Mouse (Mus musculus): ENCODE measurements around the gene Pank4. TPM values are rescaled to one million over a fixed set of nuclear protein-coding genes. Genes with fewer than 3 reads are reported as not detected.

The Pank4 gene
- total RNA-seq, 2 experiments from 2014 or later, result 34.9 to 37.1 TPM

DNA sequence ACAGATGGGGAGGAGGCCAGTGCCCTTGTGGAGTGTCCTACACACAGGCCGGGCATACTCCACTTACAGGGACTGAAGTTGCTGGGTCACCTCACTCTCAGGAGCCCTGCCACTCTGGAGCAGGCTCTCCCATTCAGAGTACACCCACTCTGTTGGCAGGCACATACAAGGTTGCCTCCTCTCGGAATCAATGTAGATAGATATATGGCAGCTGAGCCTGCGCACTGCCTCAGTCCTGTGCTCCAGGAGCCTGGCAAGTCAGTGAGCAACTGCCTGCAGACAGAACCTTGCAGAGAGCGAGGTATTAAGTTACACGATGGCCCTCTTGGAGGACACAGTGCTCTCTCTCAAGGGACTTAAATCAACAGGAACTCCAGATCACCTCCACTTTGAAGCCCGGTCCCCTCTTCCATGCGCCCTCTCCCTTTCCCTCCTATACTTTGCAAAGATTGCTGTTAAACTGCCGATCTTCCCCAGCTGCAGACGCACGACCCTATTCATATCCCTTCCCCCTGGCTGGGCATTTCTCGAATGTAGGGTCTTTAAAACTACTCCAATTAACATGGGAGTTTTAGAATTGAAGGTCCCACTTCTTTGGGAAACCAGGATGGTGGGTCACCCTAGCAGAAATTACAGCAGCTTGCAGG is 610 bp upstream of the Pank4 start:
- no peak for DNase-seq (ENCODE audit: extremely low spot score in 1 of 2, low spot score in 1 of 2)

DNA sequence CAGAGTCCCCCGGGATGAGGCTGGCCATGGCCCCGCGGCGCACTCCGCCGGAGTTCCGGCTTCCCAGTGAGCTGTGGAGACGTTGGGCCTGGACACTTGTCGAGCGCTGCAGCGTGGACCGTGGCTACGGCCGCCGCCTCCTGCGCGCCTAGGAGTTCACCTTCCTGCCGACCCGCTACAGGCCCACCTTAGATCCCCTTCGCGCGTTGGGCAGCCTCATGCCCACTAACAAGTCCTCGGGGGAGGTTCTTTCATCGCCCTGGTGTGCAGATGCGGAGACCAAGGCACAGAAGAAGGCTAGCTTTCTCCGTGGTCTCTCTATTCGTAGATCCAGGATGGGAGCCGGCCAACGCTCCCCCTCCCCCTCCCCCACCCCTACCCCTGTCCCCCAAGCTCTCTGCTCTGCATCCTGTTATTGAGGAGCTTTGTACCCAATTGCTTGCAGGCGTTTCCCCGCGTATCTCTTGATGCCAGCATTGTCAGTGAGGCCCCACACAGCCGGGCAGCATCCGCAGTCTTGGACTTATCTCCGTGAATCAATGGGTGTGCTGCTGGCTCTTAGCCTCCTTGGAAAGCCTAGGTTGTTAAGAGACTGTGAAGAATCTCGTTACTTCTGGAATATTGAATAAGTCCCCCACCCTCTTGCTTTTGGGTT is 785 bp downstream of the Pank4 start:
- peak in 1 of 2 experiments; percentile 40 for DNase-seq (ENCODE audit: extremely low spot score in 1 of 2, low spot score in 1 of 2)

- no peak for DNase-seq (ENCODE audit: extremely low spot score in 1 of 2, low spot score in 1 of 2)
Measured at GRCm38 (mm10) chr4:154965856-154966255, 1.9 kb downstream of the Pank4 start.

GRCm38 (mm10) chr4:154967173-154967572 is 3.2 kb downstream of the Pank4 start:
- peak in 1 of 2 experiments; percentile 70 for DNase-seq (ENCODE audit: extremely low spot score in 1 of 2, low spot score in 1 of 2)

- no peak for DNase-seq (ENCODE audit: extremely low spot score in 1 of 2, low spot score in 1 of 2)
Measured at GRCm38 (mm10) chr4:154972546-154972945, 8.6 kb downstream of the Pank4 start.

DNA sequence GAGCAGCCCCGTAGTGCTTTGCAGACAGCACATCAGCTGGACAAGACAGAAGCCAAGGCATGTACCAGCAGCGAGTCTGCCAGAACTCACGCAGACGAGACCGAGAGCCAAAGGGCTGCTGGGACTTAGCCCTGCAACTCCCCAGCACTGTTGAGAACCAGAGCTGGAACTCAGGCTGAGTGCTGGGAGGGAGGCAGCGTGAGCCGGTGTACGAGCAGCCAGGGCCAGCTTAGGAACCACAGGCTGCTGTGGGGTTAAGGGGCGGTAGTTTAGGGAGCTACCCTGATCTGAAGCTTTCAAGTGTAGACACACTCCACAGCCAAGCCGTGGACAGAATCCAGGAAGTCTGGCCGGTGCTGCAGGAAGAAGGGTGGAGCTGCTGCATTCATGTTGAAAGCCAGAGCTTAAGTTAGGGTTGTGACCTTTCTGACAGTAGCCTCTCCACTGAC is 10.3 kb downstream of the Pank4 start:
- DNase-seq (ENCODE audit: extremely low spot score in 1 of 2, low spot score in 1 of 2), result no peak

DNA sequence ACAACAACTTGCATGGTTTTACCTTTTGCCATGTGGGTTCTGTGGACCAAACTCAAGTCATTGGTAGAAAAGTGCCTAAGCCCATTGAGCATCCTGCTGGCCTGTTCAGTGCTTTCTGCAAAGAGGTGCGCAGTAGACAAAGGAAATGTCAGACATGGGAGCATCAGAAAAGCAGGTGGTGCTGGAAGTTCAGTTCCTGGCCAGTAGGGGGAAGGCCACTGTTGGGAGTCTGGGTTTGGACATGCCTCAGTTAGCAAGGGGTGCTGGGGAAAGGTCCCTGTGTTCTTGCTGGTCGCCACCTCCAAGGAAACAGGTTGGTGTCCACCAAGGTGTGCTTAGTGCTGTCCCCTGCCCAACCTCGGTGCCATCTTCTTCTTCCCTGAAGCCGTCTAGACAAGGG is 16.2 kb downstream of the Pank4 start:
- no peak for DNase-seq (ENCODE audit: extremely low spot score in 1 of 2, low spot score in 1 of 2)

DNA sequence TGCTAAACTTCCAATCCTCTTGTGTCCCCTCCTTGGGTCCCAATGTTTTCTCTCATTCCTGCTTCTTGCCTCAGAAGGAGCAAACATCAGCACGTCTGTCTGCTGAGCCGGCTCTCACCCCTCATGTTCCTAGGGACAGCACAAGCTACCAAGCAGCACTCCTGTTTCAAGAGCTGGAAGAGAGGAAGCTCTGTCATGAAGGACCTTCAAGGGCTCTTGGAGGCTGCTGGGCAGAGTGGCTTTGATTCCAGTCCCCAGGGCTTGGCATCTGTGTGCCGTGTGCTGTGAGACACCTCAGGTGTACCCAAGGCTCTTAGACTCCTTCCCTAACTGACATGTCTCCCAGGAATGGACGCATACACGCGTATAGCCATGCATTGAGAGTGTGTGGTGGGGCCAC is 17.2 kb downstream of the Pank4 start:
- DNase-seq (ENCODE audit: extremely low spot score in 1 of 2, low spot score in 1 of 2), result no peak

DNA sequence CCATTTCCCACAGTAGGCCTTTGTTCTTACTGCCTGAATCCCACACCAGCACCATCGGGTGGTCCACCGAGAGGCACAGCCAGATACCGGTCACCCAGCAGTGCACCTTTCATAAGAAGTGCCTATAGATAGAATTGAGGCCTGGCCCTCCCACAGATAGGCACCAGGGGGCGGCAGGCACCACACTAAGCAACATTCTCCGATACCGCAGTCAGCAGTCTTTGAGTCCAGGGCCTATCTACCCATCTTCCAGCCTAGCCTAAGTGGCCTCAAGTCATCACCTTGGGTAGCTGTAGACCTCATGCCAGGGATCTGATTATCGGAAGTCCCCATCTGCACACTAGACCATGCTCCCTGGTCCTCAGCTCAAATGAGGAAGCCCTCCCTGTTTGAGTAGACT is 17.6 kb downstream of the Pank4 start:
- DNase-seq (ENCODE audit: extremely low spot score in 1 of 2, low spot score in 1 of 2), result peak; percentile 59 to 74

- DNase-seq (ENCODE audit: extremely low spot score in 1 of 2, low spot score in 1 of 2), result no peak
Measured at GRCm38 (mm10) chr4:154982247-154983120, 18.6 kb downstream of the Pank4 start.

DNA sequence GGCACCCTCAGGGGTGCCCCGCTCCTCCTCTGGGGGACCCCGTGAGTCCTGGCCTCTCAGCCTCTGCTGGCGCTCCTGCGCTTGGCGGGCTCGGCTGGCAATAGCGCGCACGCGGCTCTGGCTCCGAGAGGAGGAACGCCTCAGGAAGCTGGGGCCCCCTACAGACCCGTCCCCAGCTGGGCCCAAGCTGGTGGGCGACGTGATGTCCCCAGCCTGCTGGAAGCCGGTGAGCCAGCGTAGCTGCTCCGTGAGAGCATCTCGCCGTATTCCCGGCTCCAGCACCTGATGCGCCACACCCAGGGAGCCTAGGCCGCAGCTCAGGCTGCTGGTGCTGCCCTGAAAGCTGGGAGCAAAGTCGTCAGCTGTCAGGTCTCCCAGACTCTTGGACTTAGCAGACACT is 19.8 kb downstream of the Pank4 start:
- DNase-seq (ENCODE audit: extremely low spot score in 1 of 2, low spot score in 1 of 2), result no peak

DNA sequence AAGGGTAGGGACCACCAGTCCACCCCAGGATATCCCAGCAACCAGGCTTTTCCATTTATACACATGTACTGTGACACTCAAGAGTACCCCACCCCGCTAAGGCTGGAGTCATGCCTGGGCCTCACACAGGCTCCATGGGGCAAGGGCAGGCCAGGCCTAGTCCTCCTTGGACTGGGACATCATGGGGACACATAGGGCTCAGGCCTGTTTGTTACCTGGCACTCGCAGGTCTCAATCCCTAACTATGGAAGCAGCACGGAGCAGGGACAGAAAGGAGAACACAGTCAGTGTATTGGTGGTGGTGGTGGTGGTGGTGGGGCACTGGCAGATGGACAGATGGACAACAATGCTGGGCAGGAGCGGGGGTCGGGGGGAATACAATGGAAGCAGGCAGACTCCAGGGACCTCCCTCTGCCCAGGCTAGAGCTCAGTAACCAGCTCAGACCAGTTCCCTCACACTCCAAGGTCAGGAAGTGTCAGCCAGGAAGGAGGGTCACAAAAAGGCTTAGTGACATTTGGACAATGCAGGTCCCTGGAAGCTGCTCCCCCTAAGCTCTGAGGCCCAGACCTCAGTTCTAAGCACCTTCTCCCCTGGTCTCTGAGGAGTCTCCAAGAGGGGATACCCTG is 21.3 kb downstream of the Pank4 start:
- DNase-seq (ENCODE audit: extremely low spot score in 1 of 2, low spot score in 1 of 2), result no peak

DNA sequence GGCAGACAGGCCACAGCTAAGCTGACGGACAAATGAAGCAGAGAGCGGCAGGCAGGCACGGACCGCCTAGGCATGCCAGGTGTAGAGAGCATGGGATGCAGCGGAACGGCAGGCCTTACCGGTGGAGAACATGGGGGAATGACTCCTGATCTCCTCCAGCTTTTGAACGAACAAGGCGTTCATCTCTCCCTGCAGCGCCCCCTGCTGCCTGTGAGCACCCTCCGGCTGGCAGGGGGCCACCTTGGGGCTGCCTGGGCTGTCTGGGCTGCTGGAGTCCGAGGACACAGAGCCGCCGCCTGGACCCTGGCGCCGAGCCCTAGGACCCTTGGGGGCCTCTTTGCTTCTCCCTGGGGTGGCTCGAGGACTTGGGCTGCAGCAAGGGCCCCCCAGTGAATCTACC is 22.2 kb downstream of the Pank4 start:
- peak; percentile 82 to 93 for DNase-seq (ENCODE audit: extremely low spot score in 1 of 2, low spot score in 1 of 2)

DNA sequence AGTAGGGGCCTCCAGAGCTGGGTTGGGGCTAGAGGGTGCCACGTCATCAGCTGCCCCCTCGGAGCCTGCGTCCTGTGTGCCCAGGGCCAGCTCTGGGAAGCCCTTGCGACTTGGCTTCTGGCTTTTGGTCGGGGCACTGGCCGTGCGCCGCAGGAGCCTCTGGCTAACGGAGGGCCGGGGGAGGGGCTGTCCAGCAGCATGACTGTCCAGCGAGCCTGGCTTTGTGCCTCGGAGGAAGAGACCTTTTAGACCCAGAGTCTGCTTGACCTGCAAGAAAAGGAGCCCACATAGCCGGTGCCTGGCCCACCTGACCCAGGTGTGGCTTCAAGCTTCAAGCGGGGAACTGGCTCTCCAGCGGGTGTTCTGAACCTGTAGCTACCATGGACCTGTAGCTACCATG is 22.8 kb downstream of the Pank4 start:
- no peak for DNase-seq (ENCODE audit: extremely low spot score in 1 of 2, low spot score in 1 of 2)

- no peak for DNase-seq (ENCODE audit: extremely low spot score in 1 of 2, low spot score in 1 of 2)
Measured at GRCm38 (mm10) chr4:154994876-154995275, 31.0 kb downstream of the Pank4 start.

DNA sequence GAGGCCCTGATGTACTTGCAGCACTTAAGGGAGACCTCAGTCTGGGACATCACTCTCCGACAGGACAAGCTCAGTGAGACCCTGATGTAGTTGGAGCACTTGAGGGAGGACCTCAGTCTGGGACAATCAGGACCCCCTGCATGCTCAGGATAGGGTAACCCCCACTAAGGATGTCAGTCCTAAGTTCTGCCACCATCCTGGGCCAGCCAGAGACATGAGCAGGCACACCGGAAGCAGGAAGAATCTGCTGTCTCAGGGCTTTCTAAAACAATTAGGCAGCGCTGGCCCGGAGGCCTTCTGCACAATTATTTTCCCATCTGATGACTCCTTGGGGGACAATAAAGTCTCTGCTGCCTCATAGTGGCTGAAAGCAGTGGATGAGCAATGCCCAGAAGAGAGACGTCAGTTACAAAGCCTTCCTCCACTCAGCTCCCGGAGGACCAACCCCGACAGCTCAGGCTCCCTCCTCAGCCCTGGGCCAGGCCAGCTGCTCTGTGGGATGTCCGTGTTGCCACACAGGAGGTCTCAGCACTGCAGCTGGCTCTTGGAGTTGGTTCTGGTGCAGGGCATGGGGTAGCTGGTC is 32.7 kb downstream of the Pank4 start:
- no peak for DNase-seq (ENCODE audit: extremely low spot score in 1 of 2, low spot score in 1 of 2)

- DNase-seq (ENCODE audit: extremely low spot score in 1 of 2, low spot score in 1 of 2), result no peak
Measured at GRCm38 (mm10) chr4:154999379-154999778, 35.5 kb downstream of the Pank4 start.

- DNase-seq (ENCODE audit: extremely low spot score in 1 of 2, low spot score in 1 of 2), result no peak
Measured at GRCm38 (mm10) chr4:155005278-155005677, 41.4 kb downstream of the Pank4 start.

DNA sequence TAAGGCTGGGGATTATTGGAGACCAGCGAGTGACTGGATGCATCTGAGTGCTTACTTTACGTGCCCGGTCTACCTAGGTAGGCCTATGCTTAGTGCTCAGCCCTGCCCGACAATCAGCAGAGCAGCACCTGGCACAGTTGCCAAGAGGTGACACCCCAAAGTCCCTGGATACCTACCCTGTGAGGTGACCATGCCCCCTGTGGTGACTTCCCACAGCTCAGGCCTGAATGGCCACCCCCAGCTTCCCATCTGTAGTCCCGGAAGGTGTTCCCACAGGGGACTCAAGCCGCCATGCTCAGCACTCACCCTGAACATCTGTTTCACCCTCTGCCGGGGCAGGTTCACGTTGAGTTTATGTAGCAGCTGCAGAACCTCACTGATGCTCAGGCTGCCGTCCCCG is 42.4 kb downstream of the Pank4 start:
- DNase-seq (ENCODE audit: extremely low spot score in 1 of 2, low spot score in 1 of 2), result no peak

- DNase-seq (ENCODE audit: extremely low spot score in 1 of 2, low spot score in 1 of 2), result no peak
Measured at GRCm38 (mm10) chr4:155007641-155008040, 43.7 kb downstream of the Pank4 start.
